Mouse (Mus musculus) stomach, embryonic 16.5 days (tissue): ENCODE results near the gene Meaf6. TPM values are rescaled to one million over a fixed set of nuclear protein-coding genes. Genes with fewer than 3 reads are reported as not detected.

ENCODE experiments used
- ATAC-seq: fragments of 200-750 bp; cut with Nextera tagmentation; 2 replicates; pipeline ENCODE4 v1.8.0; 2017; ENCODE audit warnings: moderate number of reproducible peaks, moderate TSS enrichment; ENCODE audit not compliant: insufficient read depth, low FRiP score
- H3K27ac ChIP-seq: fragments of 300-500 bp; sonication (generic); 2 replicates; pipeline ENCODE4 v1.5.1; 2014; ENCODE audit warnings: low read length
- H3K27me3 ChIP-seq: fragments of 300-500 bp; sonication (generic); 2 replicates; pipeline ENCODE4 v1.6.1; 2014; ENCODE audit warnings: low read length, control low read depth, mixed read lengths; ENCODE audit not compliant: control insufficient read depth, insufficient read depth
- H3K36me3 ChIP-seq: fragments of 300-500 bp; sonication (generic); 2 replicates; pipeline ENCODE4 v1.6.1; 2014; ENCODE audit warnings: low read length; ENCODE audit not compliant: control insufficient read depth, insufficient read depth
- H3K4me1 ChIP-seq: fragments of 300-500 bp; sonication (generic); 2 replicates; pipeline ENCODE4 v1.6.1; 2014; ENCODE audit warnings: low read length, control low read depth, mixed read lengths; ENCODE audit not compliant: control insufficient read depth, insufficient read depth
- H3K4me2 ChIP-seq: fragments of 300-500 bp; sonication (generic); 2 replicates; pipeline ENCODE4 v1.6.1; 2014; ENCODE audit warnings: low read depth, low read length, mixed read lengths
- H3K4me3 ChIP-seq: fragments of 300-500 bp; sonication (generic); replicated peaks from 2 replicates; pipeline ENCODE4 v1.5.1; 2014; ENCODE audit warnings: mild to moderate bottlenecking, low read length
- H3K9ac ChIP-seq: fragments of 300-500 bp; sonication (generic); 2 replicates; pipeline ENCODE4 v1.6.1; 2014; ENCODE audit warnings: low read length
- H3K9me3 ChIP-seq: fragments of 300-500 bp; sonication (generic); replicated peaks from 2 replicates; pipeline ENCODE4 v1.6.1; 2016; ENCODE audit warnings: low read length, control low read depth; ENCODE audit not compliant: control insufficient read depth
- WGBS: fragments of 180-500 bp; shearing (Covaris S2); extraction: QIAGEN DNeasy Blood & Tissue Kit; methylation state at CpG from one replicate; pipeline ENCODE4 v1.1.7; 2014; 5-methylcytosine and 5-hydroxymethylcytosine counted together
- polyA plus RNA-seq: library from polyadenylated mRNA; unstranded; fragments of >200 nt; fragmentation: Nextera tagmentation; extraction: Ambion mirVana; gene quantifications from 2 replicates; pipeline ENCODE4 v1.2.1, GENCODE M21; 2015

The Meaf6 gene
- polyA plus RNA-seq, 1 experiment from 2014 or later, result 45.0 TPM

DNA sequence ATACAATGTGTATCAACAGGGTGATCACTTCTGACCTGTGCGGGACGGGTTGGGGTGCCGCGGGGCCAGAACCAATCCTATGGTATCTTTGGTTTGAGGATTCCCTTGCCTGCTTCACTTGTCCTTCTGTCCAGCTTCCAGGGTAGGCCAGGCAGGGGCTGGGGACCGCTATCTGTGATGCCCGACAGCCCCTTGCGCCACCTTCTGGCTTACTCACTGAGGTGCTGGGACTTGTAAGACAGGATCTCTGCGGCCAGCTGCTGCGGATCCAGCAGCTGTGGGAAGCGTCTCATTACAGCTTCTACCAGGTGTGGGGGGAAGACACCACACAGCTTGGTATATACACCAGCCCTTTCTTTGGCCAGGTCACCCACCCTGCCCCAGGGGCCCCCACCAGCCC, 34.1 kb downstream of the Meaf6 start:
- no peak overlapping the region for H3K9ac ChIP-seq
- peaks cover 48% of the 10 kb centered on the region for H3K4me1 ChIP-seq
- H3K4me2 ChIP-seq, result no peak overlapping the region
- H3K27ac ChIP-seq, result no peak overlapping the region
- H3K9me3 ChIP-seq, result no peaks in the 10 kb centered on the region
- WGBS, result 38% methylated on average over 10 of the region's 10 CpGs
- ATAC-seq, result no peak
- H3K36me3 ChIP-seq, result no peaks in the 10 kb centered on the region
- H3K4me3 ChIP-seq, result no peak overlapping the region
- no peaks in the 10 kb centered on the region for H3K27me3 ChIP-seq

DNA sequence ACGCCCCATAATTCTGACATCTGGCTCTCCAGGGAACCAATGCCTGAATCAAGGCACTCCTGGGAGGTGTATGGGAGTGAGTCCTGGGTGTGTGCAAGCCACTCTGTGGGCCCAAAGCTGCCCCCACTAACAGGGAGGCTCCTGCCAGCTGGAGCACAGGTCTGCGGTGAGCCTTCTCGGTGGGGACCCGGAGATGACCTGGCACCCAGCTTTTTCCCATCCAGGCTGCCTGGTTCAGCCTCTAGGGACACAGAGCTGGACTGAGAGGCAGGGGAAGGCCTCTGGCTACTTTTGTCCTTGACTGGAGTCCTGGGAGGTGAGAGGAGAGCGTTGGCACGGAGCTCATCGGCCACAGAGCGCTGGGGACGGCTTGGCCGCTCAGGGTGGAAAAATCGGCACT, 34.8 kb downstream of the Meaf6 start:
- ATAC-seq, result no peak
- H3K9ac ChIP-seq, result no peak overlapping the region
- WGBS, result 91% methylated on average over 11 of the region's 11 CpGs
- no peaks in the 10 kb centered on the region for H3K36me3 ChIP-seq
- no peak overlapping the region for H3K27ac ChIP-seq
- no peaks in the 10 kb centered on the region for H3K27me3 ChIP-seq
- no peak overlapping the region for H3K4me3 ChIP-seq
- peaks cover 50% of the 10 kb centered on the region for H3K4me1 ChIP-seq
- H3K9me3 ChIP-seq, result no peaks in the 10 kb centered on the region
- no peak overlapping the region for H3K4me2 ChIP-seq

DNA sequence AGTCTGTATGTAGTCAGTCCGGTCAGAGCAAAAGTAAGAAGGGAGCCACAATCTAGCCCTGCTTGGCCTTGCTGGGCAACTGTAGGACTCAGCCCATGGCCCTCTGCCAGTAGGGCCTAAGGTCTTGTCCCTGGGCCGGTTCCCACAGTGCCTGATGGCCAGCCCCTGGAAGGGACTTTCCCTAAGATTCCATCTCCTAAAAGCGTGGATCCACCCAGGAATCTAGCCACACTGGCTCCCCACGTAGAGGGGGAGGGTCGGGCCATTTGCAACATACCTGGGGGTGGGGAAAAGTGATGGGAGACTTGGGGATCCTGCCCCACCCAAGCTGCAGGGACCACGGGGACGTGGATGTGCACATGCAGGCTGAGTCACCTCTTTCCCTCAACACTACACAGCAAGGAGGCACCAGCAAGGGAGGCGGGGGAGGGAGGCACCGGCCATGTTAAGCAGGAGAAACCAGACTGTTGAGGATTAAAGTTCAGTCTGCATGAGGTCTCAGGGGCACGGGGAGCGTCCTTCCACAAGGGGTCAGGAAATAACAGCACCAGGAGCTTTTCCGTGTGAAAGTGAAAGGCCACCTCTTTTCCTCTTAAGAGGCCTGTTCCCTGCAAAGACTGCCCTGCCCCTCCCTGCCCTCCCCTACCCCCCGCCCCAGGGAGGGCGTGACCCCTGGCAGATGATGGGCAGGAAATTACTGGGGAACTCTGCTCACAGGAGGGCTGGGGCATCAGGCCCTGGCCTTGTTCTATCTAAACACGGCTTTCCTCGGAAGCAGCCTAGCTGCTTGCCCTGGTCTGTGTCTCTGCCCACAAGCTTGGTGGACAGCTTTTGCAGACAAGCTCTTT, 37.7 kb downstream of the Meaf6 start:
- Histone ChIP-seq H3K27ac (peak overlapping the region; percentile 94), H3K36me3 (no peaks in the 10 kb centered on the region), H3K4me1 (peaks cover 33% of the 10 kb centered on the region), H3K9ac (peak overlapping the region; percentile 24), H3K4me2 (peak overlapping the region; percentile 30), H3K27me3 (no peaks in the 10 kb centered on the region), H3K9me3 (no peaks in the 10 kb centered on the region), H3K4me3 (no peak overlapping the region)
- 16% methylated on average over 16 of the region's 16 CpGs for WGBS
- peak; percentile 53 for ATAC-seq

DNA sequence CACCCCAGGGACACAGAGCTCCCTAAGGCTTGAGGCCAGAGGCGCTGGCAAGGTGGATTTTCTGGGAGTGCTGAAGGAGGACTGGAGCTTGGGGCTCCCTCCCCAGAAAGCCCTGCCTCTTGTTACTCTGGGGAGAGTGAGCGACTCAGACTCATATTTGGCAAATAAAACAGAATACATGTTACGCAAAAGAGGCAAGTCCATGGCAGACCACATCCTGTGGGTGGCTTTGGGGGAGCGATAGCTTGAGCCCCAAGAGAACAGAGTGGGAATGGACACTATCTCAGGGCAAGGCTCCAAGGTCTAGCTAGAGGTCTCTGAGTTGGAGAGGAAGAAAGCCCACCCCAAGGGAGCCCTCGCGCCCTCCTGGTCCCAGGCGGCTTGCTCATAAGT, 38.3 kb downstream of the Meaf6 start:
- Histone ChIP-seq H3K4me3 (no peak overlapping the region), H3K4me2 (peak overlapping the region; percentile 30), H3K27ac (peak overlapping the region; percentile 94), H3K9me3 (no peaks in the 10 kb centered on the region), H3K9ac (peak overlapping the region; percentile 24), H3K27me3 (no peaks in the 10 kb centered on the region), H3K4me1 (peaks cover 37% of the 10 kb centered on the region), H3K36me3 (no peaks in the 10 kb centered on the region)
- 70% methylated on average over 7 of the region's 7 CpGs for WGBS
- no peak for ATAC-seq

DNA sequence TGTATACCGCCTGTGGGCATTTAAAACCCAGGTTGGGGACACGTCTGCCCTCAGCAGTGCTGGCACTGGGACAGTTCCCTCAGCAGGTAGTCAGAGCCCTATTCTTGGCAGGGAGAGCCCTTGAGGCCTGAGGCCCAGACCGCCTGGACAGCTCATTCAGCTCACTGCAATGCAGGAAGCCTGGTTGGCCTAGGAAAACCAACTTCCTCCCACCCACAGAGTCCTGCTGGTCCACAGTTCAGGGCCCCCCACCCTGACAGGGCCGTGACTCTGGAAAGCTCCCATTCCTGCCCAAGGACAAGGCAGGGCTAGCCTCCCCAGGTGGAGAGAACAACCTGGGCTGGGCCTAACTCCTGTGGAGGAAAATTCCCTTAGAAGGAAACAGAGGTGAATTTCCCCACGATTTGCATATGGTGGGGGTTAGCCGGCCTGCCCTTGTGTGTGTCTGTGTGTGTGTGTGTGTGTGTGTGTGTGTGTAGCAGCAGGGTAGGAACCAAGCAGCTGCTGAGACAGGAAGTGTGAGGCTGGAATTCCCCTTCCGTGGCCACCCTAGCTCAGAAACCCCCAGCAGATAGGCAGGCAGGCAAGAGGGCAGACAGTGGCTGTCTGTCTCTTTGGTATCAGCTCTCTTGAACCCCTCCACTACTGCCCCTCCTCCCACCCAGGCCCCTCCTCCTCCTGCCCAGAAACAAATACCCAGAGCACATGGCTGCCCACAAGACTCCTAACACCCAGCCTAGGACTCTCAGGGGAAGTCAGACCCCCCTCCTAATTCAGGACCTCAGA, 39.7 kb downstream of the Meaf6 start:
- H3K36me3 ChIP-seq, result no peaks in the 10 kb centered on the region
- H3K9me3 ChIP-seq, result no peaks in the 10 kb centered on the region
- H3K4me1 ChIP-seq, result peaks cover 37% of the 10 kb centered on the region
- peak; percentile 6; the same call in 1 of the 2 replicates for ATAC-seq
- H3K4me3 ChIP-seq, result peak overlapping the region; percentile 5
- H3K27me3 ChIP-seq, result no peaks in the 10 kb centered on the region
- 37% methylated on average over 7 of the region's 7 CpGs for WGBS
- H3K9ac ChIP-seq, result peak overlapping the region; percentile 50
- peak overlapping the region; percentile 41 for H3K4me2 ChIP-seq
- peak overlapping the region; percentile 94 for H3K27ac ChIP-seq

DNA sequence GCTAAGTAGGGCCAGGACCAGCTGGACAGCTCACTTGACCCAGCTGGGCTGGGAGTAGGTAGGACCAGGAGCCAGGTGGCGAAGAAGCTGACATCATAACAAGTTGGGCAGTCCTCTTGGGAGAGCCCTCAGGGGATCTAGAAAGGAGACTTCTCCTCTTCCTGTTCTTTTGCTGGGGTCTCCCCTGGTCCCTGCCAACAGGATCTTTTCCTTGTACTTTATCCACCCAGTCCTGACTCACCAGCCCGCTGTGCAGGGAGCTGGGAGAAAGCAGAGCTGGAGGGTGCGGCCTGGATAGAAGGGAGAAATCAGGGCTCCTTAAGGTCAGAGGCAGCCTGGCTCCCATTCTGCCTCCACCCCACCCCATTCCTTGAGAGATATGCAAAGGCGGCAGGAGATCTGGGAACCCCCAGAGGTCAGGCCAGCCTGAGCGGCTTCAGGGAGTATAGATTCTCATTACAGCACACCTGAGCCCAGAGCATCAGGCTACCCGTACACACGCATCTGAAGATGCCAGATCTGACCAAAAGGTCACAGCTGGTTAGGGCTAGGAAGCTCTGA, 40.5 kb downstream of the Meaf6 start:
- Histone ChIP-seq H3K4me3 (peak overlapping the region; percentile 5), H3K4me1 (peaks cover 37% of the 10 kb centered on the region), H3K27me3 (no peaks in the 10 kb centered on the region), H3K9ac (peak overlapping the region; percentile 50; the same call in 1 of the 2 replicates), H3K27ac (peak overlapping the region; percentile 94), H3K4me2 (peak overlapping the region; percentile 41), H3K36me3 (no peaks in the 10 kb centered on the region), H3K9me3 (no peaks in the 10 kb centered on the region)
- 65% methylated on average over 7 of the region's 7 CpGs for WGBS
- ATAC-seq, result peak; percentile 14; the same call in 1 of the 2 replicates

DNA sequence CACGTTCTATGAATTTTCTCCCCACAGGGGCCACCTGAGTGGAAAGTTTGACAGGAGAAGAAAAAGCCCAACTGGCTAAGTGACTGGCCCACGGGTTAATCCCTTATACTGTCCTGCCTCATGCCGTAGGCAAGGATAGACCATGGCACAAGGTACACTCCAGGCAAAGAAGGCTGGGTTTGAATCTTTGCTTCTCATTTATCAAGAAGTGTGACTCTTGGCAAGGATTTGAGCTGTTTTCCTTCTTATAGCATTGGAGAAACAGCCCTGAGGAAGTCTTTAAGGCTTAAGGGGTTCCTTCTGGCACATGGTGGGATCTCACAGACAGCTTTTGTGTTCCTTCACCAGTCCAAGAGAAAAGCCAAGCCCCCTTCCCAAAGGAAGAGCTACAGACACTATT, 41.3 kb downstream of the Meaf6 start:
- Histone ChIP-seq H3K27me3 (no peaks in the 10 kb centered on the region), H3K9ac (peak overlapping the region; percentile 79), H3K27ac (peak overlapping the region; percentile 94; the same call in 1 of the 2 replicates), H3K4me1 (peaks cover 37% of the 10 kb centered on the region), H3K4me3 (peak overlapping the region; percentile 82), H3K9me3 (no peaks in the 10 kb centered on the region), H3K36me3 (no peaks in the 10 kb centered on the region), H3K4me2 (peak overlapping the region; percentile 97)
- no peak for ATAC-seq
- WGBS, result 83% methylated on average over 3 of the region's 3 CpGs

DNA sequence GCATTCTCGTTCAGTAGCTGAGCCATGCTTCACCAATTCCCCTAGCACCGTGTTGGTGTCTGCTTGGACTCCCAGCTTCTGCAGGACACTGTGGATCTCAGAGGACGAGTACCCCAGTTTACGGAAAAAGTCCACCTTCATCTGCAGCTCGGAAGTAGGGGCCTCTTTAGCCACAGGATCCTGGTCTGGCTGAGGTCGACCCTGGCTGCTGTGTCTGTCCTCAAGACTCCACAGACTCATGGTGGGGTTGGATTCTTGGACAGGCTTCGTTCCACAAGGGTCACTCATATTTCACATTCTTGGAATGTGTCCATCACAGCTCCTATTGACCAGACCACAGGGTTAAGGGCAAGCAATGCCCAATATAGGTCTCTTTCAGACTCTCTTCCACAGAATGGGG, 41.8 kb downstream of the Meaf6 start:
- ATAC-seq, result no peak
- no peaks in the 10 kb centered on the region for H3K9me3 ChIP-seq
- WGBS, result 70% methylated on average over 7 of the region's 7 CpGs
- H3K27ac ChIP-seq, result peak overlapping the region; percentile 94
- peak overlapping the region; percentile 79 for H3K9ac ChIP-seq
- H3K4me3 ChIP-seq, result peak overlapping the region; percentile 82
- peak overlapping the region; percentile 97 for H3K4me2 ChIP-seq
- no peaks in the 10 kb centered on the region for H3K36me3 ChIP-seq
- H3K27me3 ChIP-seq, result no peaks in the 10 kb centered on the region
- peaks cover 36% of the 10 kb centered on the region for H3K4me1 ChIP-seq
